Mouse (Mus musculus) cerebellum, postnatal 14 days (tissue): ENCODE measurements at regions not wholly inside any gene's neighbourhood (a gene's known extent, or its start where the extent isn't known, plus 50 kb on each side); places are given as distances from the start of the nearest gene placed in this dataset.

Experiments
- DNase-seq, 2 experiments: peaks; one replicate each; pipeline ENCODE4 v3.0.0; 2021; ENCODE audit warnings: mixed read lengths in 2 of 2

DNA sequence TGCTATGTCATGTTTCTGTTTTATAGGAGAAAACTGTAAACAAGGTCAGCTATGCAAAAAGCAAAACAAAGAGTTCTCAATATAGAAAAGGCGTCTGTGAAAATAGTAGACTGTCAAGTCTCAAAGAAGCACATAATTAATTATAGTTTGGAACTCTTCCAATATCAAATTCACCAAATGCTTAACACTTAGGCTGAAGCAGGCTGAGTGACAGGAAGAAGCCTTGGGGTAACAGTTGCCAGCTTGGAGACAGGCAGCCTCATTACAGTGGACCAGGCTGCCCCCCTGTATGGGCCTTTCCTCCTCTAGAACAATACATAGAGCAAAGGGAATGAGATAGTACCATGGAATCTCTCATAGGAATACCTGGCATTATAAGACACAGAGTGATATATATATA is 364.8 kb upstream of the Tenm2 start:
- DNase-seq: no peak

DNA sequence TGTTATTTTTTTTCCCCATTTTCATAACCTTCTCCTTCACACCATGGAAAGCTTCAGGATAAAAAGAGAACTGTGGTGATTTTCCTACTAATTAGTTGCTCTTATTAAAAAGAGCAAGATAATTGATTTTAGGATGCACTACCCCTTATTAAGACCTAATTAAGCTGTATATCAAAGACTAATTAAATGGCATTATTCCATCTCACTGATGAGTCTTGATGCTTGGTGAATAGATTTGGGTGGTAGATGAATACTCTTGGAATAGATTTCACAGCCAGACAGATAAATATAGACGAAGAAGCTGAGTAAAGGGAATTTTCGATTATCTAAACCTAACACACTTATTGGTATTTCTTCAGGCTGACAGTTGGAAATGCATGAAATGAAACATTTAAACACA is 346.5 kb upstream of the Tenm2 start:
- no peak for DNase-seq

DNA sequence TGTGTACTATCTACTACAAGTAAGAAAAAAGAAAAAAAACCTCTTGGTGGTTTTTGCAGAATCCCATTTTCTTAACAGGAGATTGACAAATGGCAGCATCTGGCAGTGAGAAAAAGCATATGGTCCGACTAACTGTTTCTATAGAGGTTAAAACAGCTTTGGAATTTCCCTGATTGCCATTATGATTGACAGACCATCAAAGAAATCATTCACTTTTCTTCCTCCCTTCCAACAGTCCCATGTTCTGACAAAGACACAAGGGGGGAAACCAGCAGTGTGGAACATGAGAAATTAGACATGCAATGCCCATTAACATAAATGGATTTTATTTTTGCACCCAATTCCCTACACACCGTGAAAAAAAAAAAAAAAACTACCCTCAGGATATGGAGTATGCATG is 297.9 kb upstream of the Tenm2 start:
- DNase-seq: no peak

DNA sequence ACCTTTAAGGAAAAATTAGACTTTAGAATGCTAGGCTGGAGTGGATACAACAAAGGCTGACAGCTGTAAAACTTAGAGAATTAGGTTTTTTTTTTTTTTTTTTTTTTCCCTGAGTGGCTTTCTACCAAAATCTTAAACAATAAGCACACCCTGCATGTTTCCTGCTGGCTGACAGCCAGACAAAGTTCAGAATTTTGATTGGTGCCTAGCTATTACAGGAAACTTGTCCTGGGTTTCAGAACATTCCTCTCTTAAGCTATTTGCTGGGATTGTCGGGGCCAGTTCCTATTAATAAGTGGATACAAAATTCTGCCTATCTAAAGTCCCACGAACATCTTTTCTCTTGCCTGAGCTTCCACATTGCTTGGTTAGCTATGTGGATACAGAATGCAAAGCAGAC is 296.7 kb upstream of the Tenm2 start:
- no peak for DNase-seq

DNA sequence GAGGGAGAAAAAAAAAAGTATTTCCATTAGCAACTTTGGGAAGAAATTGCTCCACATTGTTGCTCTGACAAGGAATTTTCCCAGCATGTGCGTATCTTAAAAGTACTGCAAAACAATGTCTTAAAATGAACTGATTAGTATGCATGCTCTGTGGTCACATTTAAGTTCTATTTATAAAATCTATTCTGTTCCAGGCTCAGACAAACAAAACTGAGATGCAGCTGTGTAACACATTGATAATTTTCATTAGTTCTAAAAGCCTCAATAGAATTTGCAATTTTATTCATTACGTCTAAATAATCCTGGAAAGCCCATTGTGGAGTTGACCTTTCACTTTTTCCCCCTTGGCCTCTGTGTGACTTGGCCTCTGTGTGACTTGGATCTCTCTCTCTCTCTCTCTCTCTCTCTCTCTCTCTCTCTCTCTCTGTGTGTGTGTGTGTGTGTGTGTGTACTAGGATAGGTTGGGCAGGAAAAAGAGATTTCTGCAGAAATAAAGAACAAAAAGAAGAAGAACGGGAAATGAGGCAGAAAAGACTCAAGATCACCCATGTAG is 262.8 kb upstream of the Tenm2 start:
- DNase-seq: no peak

DNA sequence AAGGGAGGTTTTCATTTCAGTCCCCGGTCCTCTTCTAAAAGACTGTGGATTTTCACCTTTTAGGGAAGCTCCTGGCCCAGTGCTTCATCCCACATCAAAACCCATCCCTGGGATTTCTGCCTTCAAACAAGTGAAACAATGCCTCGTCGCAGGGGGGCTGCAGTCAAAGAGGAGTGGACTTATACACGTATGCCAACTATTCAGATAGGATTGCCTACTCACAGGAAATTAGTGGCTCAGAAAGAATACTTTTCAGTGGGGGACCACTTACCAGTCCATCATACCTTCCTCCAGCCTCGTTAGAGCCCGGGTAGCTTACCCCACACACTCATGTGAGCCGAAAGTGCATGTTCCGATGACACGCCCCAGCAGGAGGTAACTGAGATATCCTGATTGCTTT is 262.1 kb upstream of the Tenm2 start:
- peak in 1 of 2 experiments; percentile 6 for DNase-seq

DNA sequence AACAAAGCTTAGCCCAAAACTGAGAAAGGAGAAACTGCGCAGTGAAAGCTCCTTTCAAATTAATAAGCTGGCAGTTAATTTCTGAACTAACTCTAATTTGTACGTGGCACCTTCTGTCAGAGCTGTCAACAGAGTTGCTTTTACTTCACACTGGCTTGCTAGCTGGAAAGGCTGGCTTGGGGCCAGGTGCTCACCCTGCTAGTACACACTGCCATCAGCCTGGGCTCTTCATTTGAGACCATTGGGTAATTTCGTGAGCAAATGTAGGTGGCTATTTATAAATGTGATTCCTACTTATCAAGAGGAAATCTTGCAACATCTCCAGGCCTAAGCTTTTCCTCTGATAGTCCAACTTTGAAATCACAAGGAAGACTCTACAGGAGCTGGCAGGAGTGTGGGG is 244.5 kb upstream of the Tenm2 start:
- DNase-seq: peak; percentile 77 to 83

DNA sequence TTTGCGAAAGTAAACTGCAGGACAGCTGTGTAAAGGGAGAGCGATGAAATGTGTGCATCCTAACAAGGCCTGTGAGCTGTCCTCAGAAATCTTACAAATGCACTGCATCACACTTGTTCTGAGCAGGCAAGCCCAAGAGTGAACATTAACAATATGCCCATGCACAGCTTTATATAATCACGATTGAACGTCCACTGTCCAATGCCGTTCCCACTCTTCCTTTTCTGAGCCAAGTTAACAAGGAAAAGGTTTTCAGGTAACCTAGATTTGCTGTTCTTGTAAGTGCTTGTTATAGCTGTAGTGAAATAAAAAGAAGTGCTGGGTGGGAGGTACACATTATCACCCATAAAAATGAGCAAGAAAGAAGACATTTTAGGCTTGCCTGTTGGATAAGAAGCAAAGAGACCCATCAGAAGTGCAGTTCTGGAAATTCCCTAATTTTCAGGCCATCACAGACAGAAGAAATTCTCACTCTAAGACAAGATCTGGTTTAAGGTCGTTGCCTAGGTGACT is 243.3 kb upstream of the Tenm2 start:
- DNase-seq: no peak

DNA sequence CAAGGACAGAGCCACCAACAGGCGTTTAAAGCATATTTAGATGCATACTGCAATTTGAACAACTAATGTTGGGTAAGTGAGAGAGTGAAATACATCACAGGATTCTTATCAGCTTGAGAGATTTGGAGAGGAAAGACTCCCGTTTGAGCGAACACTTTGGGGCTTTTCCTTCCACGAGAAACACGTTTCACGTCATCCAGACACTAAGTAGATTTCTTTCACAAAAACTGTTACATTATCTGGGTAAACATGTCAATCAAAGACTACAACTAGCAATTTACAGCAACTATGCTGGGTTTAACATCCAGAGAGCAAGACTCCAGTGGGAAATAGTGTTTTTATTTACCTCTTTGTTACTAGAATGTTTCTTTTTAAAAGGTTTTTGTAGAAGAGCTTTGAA is 238.3 kb upstream of the Tenm2 start:
- DNase-seq: no peak

DNA sequence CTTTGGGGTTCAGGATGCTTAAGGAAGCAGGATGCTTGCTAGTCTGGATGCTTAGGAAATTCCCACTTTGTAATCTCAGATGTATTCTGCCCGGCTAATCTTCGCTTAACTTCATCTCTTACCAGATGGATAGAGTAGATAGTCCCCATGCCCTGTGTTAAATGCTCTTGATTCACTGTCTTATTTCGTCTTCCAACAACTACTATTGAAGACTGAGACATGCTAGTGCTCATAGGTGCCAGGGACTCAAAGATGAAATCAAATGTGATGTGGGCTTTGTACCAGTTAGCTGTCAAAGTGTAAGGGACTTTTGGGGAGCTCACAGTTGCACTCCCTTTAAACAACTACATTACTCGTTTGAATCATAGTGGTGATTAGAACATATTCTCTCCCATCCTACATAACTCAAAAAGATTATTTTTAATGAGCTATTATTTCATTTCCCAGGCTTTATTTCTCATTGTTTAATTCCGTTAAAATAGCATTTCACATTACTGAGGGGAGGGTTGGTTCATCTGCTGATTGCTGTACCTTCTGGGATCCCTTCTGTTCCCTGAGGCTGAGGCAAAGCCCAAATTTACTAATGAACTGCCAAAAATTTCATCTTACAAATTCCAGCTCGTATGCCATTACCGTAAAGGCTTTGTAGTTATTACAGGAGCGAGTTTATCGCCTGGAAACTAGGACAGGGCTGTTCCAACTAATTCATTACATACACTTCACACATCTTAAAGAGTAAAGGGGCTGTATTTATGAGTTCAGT is 228.1 kb upstream of the Tenm2 start:
- no peak for DNase-seq

DNA sequence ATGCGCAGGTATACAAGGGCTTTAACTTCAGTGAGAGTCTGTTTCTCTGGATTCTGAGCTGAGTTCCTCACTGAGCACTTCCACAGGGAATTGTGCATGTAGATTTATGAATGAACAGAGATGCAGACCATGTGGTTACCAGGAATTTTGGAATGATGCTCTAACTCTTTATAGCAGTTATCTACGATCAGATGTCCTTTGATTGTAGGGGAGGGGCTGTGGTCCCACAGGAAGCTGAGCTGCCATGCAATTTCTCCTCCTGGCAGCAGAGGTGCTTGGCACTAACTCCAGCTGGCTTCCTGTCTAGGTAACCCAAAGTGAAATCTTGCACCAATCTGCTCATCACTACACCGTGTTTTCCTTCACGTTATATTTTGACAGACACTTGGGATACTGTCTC is 226.6 kb upstream of the Tenm2 start:
- DNase-seq: peak; percentile 71 to 74

DNA sequence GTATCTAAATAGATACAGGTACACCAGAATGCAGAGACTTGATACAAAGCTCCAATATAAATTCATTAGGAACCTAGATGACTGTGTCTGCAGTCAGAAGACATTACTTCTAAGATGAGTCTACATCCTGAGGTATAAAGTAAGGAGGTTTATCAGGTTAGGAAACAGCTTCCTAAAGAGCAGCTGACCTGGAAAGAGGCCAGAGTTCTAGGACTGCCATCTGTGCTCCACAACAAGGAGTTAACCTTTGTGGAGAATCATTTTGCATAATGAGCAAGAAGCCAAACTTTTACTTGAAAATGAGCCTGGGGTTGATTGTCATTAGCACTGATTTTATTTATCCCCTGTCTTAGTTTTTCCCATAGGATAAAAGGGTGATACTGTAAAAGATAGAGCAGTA is 211.6 kb upstream of the Tenm2 start:
- DNase-seq: peak; percentile 75 to 80

DNA sequence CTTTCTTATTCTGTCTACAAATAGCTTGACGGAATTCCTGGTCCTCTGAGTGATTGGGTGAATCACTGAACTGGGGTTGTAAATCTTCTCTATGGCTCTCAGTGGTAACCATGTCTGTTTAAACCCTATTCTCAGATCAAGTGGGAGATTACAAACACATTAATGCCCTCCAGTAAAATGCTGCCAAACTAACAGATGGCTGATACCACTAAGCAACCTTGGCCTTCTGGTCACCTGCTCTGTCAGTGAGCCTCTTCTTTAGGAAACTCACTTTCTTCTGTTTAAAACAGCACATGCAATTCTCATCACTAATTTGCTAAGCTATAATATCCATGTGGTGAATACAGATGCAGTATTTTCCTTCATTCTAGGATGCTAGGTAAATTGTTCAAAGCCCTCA is 210.9 kb upstream of the Tenm2 start:
- DNase-seq: peak; percentile 31 to 76

DNA sequence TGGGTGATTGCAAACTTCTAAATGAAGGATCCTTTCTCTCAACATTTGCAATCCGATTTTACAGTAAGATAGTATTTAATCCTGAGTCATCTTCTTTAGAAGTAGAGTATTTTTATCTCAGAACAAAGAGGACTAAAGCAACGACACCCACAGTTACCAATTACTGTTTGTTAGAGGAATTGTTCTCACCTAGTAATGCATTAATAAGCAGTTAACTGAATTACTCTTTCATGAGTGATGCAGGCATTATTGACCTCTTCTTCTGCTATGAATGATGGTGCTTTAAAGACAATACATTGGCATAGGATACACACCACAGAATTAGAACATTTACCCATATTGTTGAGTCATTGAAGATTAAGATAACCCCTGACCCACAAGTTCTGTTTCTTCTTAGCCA is 207.0 kb upstream of the Tenm2 start:
- DNase-seq: no peak

DNA sequence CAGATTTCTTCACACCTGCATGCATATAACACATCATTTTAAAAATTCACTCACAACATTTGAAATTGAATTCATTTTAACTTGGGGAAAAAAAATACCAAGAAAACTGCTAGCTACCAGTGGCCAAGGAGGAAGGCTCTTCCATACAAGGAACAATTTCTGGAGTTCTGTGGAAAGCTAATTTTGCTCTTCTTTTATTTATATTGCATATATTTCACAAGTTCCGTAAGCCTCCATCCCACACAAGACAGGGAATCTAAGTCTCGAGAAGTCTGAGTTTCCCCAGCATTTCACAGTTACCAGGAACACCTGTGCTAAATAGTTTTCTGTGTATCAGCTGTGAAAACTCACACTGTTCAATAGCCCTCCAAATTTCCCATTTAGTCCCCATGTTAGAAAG is 198.8 kb upstream of the Tenm2 start:
- no peak for DNase-seq

DNA sequence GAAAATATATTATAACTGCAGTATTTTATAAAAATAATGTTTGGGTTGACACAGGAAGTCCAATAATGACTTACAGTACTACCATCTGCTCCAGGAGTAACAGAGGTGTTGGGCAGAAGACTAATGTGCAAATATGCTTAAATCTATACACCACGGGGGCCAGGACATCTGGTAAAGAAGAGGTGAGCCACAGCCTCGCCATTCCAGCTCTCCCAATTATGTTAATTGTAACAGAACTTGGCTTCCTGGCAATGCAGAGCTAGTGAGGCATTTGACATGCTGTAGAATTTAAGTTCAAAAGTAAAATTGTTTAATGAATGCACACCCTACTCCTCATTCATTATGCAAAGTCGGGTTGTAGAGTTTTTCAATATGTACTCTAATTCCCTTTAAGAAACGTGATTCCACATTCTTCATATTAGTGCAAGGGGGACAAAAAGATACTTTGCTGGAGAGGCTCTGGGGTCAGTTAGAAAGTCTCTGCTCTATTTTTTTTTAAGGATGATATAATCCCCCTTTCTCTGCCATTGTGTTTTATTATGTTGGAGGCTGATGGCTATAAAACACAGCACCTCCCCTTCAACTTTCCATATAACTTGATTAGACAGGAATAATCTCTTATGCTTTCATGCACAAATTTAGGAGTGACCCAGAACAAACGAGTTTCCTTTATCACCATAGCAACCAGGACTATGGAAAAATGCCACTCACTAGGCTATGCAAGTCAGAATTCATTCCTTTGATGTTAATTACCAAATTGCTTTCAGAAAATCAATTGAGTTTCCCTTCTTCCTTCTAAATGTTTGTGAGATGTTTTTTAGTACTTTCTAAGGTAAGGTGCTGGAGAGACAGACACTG is 188.8 kb upstream of the Tenm2 start:
- DNase-seq: no peak

DNA sequence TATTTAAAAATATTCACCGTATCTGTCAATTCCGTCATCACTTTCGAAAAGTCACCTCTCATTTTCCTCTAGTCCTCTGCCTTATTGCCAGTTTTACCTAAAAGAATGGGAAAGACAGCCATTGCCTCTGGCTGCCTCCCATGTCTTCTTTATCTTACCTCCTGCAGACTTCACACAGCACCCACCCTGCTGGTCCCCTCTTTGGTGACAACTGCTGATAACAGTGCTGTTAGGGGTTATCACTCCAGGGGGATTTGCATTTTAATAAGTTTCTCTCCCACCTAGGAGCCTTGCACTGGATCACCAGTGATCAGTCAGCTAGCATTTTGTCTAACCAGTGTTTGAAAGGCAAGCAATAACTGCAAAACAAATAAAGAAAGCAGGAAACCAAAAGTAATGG is 177.1 kb upstream of the Tenm2 start:
- DNase-seq: no peak

DNA sequence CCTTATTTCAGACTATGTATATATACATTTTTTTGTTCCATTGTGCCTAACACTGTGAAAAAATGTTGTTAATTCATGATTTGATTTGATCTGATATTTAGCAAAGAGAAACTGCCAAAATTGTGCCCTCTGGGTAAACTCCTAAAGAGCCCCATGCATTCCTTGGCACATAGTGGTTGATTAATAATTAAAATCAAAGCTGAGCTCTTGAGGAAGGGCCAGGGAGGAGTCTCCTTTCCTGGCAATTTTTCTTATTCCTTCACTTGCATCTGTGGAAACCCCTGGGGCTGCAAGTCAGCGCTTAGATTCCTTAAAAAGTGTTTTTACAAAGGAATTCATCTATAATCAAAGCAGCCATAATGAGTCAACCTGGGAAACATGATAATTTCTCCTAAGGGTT is 132.2 kb upstream of the Tenm2 start:
- DNase-seq: no peak

DNA sequence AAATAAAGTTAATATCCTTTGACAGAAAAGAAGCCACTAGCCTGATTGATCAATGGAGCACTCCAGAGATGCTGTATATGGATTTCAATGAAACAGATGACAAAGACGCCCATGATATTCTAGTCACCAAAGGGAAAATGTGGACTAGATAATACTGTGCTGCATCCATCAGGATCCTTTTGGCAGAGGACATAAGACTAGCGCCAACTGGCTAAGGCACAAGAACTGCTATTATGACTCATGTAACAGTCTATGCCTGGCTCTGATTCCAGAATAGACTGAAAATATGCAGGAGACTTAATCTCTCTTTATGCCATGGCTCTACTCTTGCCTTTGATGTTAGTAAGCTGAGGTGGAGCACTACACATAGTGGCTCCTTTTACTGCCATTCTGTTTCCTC is 128.7 kb upstream of the Tenm2 start:
- peak; percentile 80 to 88 for DNase-seq

DNA sequence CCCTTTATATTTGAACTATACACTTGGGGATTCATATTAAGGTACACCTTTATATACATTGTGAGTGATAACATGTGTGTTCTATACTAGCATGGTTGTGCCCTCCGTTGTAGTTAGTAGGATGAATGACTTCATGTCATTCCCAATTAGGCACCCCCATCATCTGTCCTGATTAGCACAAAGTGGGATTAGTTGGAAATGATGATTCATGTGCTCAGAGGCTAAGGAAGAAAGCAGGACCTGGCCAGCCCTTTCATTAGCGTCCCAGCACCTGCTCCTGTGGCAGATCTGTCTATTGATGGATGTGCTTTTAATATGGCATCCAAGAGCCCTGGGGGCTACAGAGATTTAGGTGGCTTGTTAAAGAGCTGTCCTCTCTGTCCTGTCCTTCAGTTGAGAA is 119.3 kb upstream of the Tenm2 start:
- DNase-seq: no peak

DNA sequence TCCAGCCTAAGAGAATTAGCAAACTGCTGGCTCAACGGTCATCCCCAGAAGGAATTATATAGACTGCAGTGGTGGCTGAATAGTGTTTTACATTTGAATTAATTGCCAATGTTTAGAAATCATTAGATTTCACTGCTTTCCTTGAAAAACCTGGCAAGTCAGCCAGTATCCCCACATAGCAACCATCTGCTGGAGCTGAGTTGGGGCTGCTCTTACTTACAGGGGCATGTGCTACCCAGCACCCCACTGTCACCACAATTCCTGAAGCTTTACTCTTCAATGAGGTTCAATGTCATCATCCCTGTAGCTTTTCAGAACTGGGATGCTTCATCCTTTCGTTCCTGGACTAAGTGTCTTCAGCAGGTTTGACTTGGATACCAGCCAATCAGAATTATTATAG is 73.9 kb upstream of the Tenm2 start:
- DNase-seq: peak; percentile 39 to 71

DNA sequence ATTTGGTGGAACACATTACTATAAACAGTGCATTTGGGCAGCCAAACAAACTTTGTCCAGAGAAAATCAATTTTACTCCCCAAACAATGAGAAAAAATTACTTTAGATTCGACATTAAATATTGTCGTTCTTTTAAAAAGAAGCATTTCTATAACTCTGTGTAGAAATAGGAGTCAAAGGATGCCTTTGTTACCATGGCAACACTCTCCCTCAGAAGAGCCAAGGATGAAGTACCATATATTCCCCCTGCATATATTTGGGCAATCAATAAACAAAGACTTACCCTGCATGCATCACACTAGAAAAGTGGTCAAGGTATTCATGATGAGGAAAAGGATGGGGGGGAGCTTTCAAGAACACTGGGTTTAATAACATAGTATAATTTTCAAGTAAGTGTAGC is 70.9 kb upstream of the Tenm2 start:
- DNase-seq: no peak
